Comparison of ENCODE assay signal across 8 mouse cellular contexts in the genomic region with DNA sequence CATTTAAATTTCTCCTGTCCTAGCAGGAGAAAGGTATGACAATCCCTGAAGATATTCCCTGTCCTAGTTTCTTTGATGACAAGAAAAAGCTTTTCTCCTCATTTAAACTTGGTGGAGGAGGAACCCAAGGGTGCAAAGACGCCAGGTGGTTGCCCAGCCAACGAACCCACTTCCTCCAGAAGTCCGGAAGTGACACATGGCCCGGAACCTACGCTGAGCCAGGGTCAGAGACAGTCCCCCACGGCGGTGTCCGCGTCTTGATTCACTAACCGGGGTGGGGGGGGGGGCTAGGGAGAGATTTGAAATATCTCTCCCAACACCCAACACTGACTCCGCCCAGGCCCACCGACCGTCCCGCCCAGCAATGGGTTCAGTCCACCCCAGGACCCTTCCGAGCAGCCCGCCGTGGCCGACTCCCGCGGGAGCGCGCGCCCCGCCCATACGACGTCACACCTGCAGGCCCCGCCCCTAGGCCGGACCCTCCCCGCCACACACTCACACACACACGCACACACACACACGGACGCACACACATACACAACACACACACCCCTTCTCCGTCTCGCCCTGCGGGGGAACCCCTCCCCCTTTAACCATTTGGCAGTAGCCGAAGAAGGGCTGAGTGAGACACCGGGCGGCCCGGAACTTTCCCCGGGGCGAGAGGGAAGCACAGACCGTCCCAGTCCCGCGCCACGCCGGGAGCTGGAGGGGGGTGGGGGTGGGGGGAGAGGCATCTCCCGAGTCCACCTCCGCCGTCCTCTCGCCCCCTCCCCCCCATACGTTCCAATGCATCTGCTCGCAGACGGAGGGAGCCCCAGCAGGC. TPM values are rescaled to one million over a fixed set of nuclear protein-coding genes. Genes with fewer than 3 reads are reported as not detected.
DNase-seq lines count a peak whose midpoint lies in the region; ATAC-seq lines count a peak whose summit lies in the region.

No protein-coding gene starts in this region.

- WGBS in hindbrain, embryonic 13.5 days = 0% methylated on average over 50 of the region's 53 CpGs

- ATAC-seq in hindbrain, embryonic 13.5 days (ENCODE audit: low FRiP score) = peak; percentile 67

- peaks cover 5% of the 10 kb centered on the region for H3K36me3 ChIP-seq in hindbrain, embryonic 13.5 days

- peak overlapping the region; percentile 95 for H3K27ac ChIP-seq in hindbrain, embryonic 13.5 days

- peak overlapping the region; percentile 92 for H3K4me3 ChIP-seq in hindbrain, embryonic 13.5 days

- no peaks in the 10 kb centered on the region for H3K27me3 ChIP-seq in hindbrain, embryonic 13.5 days

- H3K4me2 ChIP-seq in hindbrain, embryonic 13.5 days = peak overlapping the region; percentile 77

- H3K9me3 ChIP-seq in hindbrain, embryonic 13.5 days = no peaks in the 10 kb centered on the region

- peaks cover 13% of the 10 kb centered on the region for H3K4me1 ChIP-seq in hindbrain, embryonic 13.5 days (replicated peaks)

- DNase-seq in R1 (ENCODE audit: low read depth, low spot score) = peak; percentile 85
- peak; percentile 94 for DNase-seq in cerebellum, postnatal 14 days
- peak; percentile 80 for DNase-seq in frontal cortex, postnatal 14 days (ENCODE audit: low spot score in 2 of 2)
- DNase-seq in layer of hippocampus, postnatal 25 days (ENCODE audit: extremely low spot score in 1 of 2, low spot score in 1 of 2) = peak; percentile 86 to 87
- peak; percentile 94 for DNase-seq in lung, postnatal 14 days
- peak; percentile 91 for DNase-seq in ovary, postnatal 36 days (ENCODE audit: low spot score)
- DNase-seq in thymus, postnatal 25 days = peak; percentile 93

- peak overlapping the region; percentile 91 for H3K9ac ChIP-seq in hindbrain, embryonic 13.5 days

RNA-seq across cellular contexts. Expression of a gene that starts 1.8 kb away (rescaled TPM):
- 5.6 and 6.2 TPM in 2 replicates for polyA plus RNA-seq in hindbrain, embryonic 13.5 days (2015; fragmentation: Nextera tagmentation; extraction: Ambion mirVana)
- total RNA-seq in layer of hippocampus, postnatal 25 days (2021) = 10 to 100 TPM; 33.7 to 37.4 TPM

RNA-seq across cellular contexts. Expression of a gene that starts 40.2 kb away (rescaled TPM):
- 41.0 and 41.4 TPM in 2 replicates for polyA plus RNA-seq in hindbrain, embryonic 13.5 days (2015; fragmentation: Nextera tagmentation; extraction: Ambion mirVana)
- 10 to 100 TPM; 15.1 to 16.5 TPM for total RNA-seq in layer of hippocampus, postnatal 25 days (2021)

Comparison
In these comparisons a context has a peak if more than half of its experiments do, and no peak if none do; other contexts are left out.
1. Peak in every context shown above with its lines: DNase-seq, ATAC-seq, H3K4me3 ChIP-seq and H3K27ac ChIP-seq.